In genomic region chr10:67727580-67727979, GRCm38 (mm10) we compare ENCODE assay signal across 20 mouse cellular contexts.
A peak's percentile ranks its signal among the peaks of the same experiment; 100 is the strongest.
DNase-seq lines count a peak whose midpoint lies in the region; ATAC-seq and TF ChIP-seq lines count a peak whose summit lies in the region.
"Had no signal": no experiment of that assay in that cellular context is flagged by ENCODE, and none has a peak within 500 bp of the region (broad histone marks: within the 10 kb centered on the region; RNA-seq: fewer than 3 reads in every experiment).

No protein-coding gene starts in this region.

- 92% methylated on average over 4 of the region's 4 CpGs for WGBS in midbrain, embryonic 14.5 days

- no peak overlapping the region for H3K4me3 ChIP-seq in C2C12 (ENCODE audit: insufficient read depth, poor library complexity, severe bottlenecking)
- no peak overlapping the region for H3K4me3 ChIP-seq in midbrain, embryonic 14.5 days (replicated peaks; ENCODE audit: low read depth, low read length)
- H3K4me3 ChIP-seq: embryonic facial prominence, embryonic 10.5 days; embryonic facial prominence, embryonic 12.5 days; forebrain, embryonic 13.5 days; forebrain, embryonic 15.5 days had no signal

- no peaks in the 10 kb centered on the region for H3K4me1 ChIP-seq in midbrain, embryonic 14.5 days (ENCODE audit: control insufficient read depth, insufficient read depth, low read length)
- H3K4me1 ChIP-seq: embryonic facial prominence, embryonic 10.5 days; embryonic facial prominence, embryonic 12.5 days; forebrain, embryonic 13.5 days; forebrain, embryonic 15.5 days had no signal

- no peaks in the 10 kb centered on the region for H3K79me3 ChIP-seq in C2C12 (ENCODE audit: low read depth)

- H3K27me3 ChIP-seq in C2C12 (ENCODE audit: control insufficient read depth, insufficient read depth, insufficient read length), result no peaks in the 10 kb centered on the region
- no peaks in the 10 kb centered on the region for H3K27me3 ChIP-seq in midbrain, embryonic 14.5 days (ENCODE audit: control insufficient read depth, insufficient read depth, low read length)
- H3K27me3 ChIP-seq: forebrain, embryonic 13.5 days had no signal

- no peaks in the 10 kb centered on the region for H3K36me3 ChIP-seq in C2C12 (ENCODE audit: control insufficient read depth, insufficient read depth)
- H3K36me3 ChIP-seq in midbrain, embryonic 14.5 days (ENCODE audit: control insufficient read depth, insufficient read depth, low read length), result no peaks in the 10 kb centered on the region
- H3K36me3 ChIP-seq: embryonic facial prominence, embryonic 10.5 days; embryonic facial prominence, embryonic 12.5 days; forebrain, embryonic 15.5 days had no signal

- DNase-seq in induced T-regulatory cell, adult 2 months (ENCODE audit: low read depth), result peak; percentile 17
- peak; percentile 61 to 77 for DNase-seq in natural killer cell, adult 2 months (ENCODE audit: low spot score in 2 of 2)
- no peak for DNase-seq in lung, postnatal 10 days
- DNase-seq in midbrain, embryonic 14.5 days, result no peak
- no peak for DNase-seq in B cell, adult 2 months
- DNase-seq: adrenal gland, adult 2 months; adrenal gland, postnatal 10 days; adrenal gland, postnatal 25 days; cerebellum, adult 11 months; cerebellum, adult 18-20 months; cerebellum, adult 8-10 months; cerebellum, adult 9-11 months; cerebellum, postnatal 14 days; forebrain, postnatal 0 days had no signal

- no peak for TF ChIP-seq CTCF in C2C12 (IDR thresholded peaks at IDR 0.05; ENCODE audit: control insufficient read depth, insufficient read depth, insufficient read length)

- H3K4me2 ChIP-seq in midbrain, embryonic 14.5 days (ENCODE audit: low read length), result no peak overlapping the region
- H3K4me2 ChIP-seq: embryonic facial prominence, embryonic 12.5 days; forebrain, embryonic 13.5 days; forebrain, embryonic 15.5 days had no signal

- H3ac ChIP-seq in C2C12 (ENCODE audit: control insufficient read depth, insufficient read length, low read depth), result no peak overlapping the region

- no peaks in the 10 kb centered on the region for H3K79me2 ChIP-seq in C2C12 (ENCODE audit: control insufficient read depth, insufficient read depth)

- H3K9ac ChIP-seq in midbrain, embryonic 14.5 days (replicated peaks; ENCODE audit: low read length), result no peak overlapping the region
- H3K9ac ChIP-seq: embryonic facial prominence, embryonic 12.5 days; forebrain, embryonic 13.5 days; forebrain, embryonic 15.5 days; forebrain, postnatal 0 days had no signal

- H3K27ac ChIP-seq in midbrain, embryonic 14.5 days (replicated peaks; ENCODE audit: low read depth, low read length), result no peak overlapping the region
- H3K27ac ChIP-seq: embryonic facial prominence, embryonic 10.5 days; embryonic facial prominence, embryonic 12.5 days; forebrain, embryonic 13.5 days; forebrain, embryonic 15.5 days had no signal

- peak; percentile 50; the same call in 1 of the 2 replicates for ATAC-seq in monocyte, adult 5-6 weeks (replicated peaks; ENCODE audit: insufficient number of reproducible peaks, low FRiP score, low TSS enrichment, poor library complexity, severe bottlenecking)
- no peak for ATAC-seq in midbrain, embryonic 14.5 days (ENCODE audit: low FRiP score, low TSS enrichment)
- ATAC-seq: forebrain, embryonic 13.5 days; forebrain, embryonic 15.5 days; forebrain, postnatal 0 days had no signal

- H3K9me3 ChIP-seq in midbrain, embryonic 14.5 days (ENCODE audit: control insufficient read depth, low read length), result no peaks in the 10 kb centered on the region
- H3K9me3 ChIP-seq: embryonic facial prominence, embryonic 10.5 days; embryonic facial prominence, embryonic 12.5 days; forebrain, embryonic 13.5 days; forebrain, embryonic 15.5 days had no signal

TF ChIP-seq in C2C12, 6 proteins besides CTCF, POLR2A, EP300 and RAD21:
- peak; percentile 26 for TF ChIP-seq MYOD1 (IDR thresholded peaks at IDR 0.05; ENCODE audit: control insufficient read depth, insufficient read length, low read depth)
- TF ChIP-seq CEBPB (IDR thresholded peaks at IDR 0.05; ENCODE audit: low read depth), result no peak
- no peak for TF ChIP-seq MAX (IDR thresholded peaks at IDR 0.05)
- no peak for TF ChIP-seq MYOG (IDR thresholded peaks at IDR 0.05; ENCODE audit: control insufficient read depth, extremely low read depth, insufficient read length)

Comparison
In these comparisons a context has a peak if more than half of its experiments do, and no peak if none do; other contexts are left out.
1. DNase-seq: peak in induced T-regulatory cell, adult 2 months (single experiment) and natural killer cell, adult 2 months (2 of 2); none in lung, postnatal 10 days (single experiment), midbrain, embryonic 14.5 days (single experiment) and B cell, adult 2 months (0 of 2).